Mouse (Mus musculus): ENCODE data around the gene Tango2. TPM values are rescaled to one million over a fixed set of nuclear protein-coding genes. Genes with fewer than 3 reads are reported as not detected.

The Tango2 gene
- polyA plus RNA-seq, 1 experiment from 2014 or later: 52.1 TPM

DNA sequence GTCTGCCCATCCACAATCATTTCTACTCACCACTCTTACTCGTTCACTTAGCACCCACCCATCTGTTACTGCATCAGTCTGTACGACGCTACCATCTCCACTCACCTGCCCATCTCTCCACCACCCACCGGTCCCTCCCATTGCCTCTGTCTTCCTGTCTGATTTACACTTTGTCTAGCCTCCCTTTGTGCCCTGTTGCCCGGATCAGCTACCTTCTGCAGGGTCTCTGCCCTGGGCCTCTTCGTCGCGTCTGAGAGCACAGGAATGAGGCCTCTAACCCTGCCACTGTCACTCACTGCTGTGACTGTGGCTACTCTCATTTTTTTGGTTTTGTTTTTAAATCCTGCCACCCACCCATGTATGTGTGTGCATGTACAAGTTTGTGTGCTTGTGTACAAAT is 36.8 kb upstream of the Tango2 start:
- H3K4me2 ChIP-seq (ENCODE audit: low read depth, low read length): no peak overlapping the region
- no peaks in the 10 kb centered on the region for H3K36me3 ChIP-seq (ENCODE audit: control insufficient read depth, insufficient read depth)
- H3K4me3 ChIP-seq (ENCODE audit: low read depth, low read length): no peak overlapping the region
- ATAC-seq (ENCODE audit: low read depth): no peak
- 86% methylated on average over 8 of the region's 8 CpGs for WGBS (ENCODE audit: insufficient replicate concordance)
- no peaks in the 10 kb centered on the region for H3K27me3 ChIP-seq (ENCODE audit: control insufficient read depth, insufficient read depth, low read depth, low read length)
- peaks cover 30% of the 10 kb centered on the region for H3K4me1 ChIP-seq (ENCODE audit: control insufficient read depth, low read depth, low read length)
- H3K9ac ChIP-seq (ENCODE audit: low read depth, low read length): no peak overlapping the region
- no peak overlapping the region for H3K27ac ChIP-seq (ENCODE audit: low read length)
- H3K9me3 ChIP-seq (replicated peaks; ENCODE audit: control insufficient read depth, low read length): no peaks in the 10 kb centered on the region

DNA sequence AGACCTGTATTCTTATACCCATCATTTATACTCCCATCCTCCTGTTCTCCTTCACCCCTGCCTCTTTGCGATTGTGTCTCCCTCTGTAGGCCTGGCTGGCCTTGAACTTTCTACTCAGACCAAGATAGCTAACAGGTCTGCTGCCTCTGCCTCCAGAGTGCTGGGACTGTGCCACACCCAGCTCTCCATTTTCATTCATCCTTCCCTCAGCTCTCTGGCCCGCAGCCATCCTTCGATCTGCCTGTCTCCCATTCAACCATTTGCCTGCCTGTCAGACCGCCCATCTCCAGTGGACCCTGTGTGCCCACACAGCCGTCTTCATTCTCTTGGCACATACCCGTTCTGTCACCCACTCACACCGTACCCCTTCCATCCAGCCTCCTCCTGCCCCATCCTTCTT is 36.3 kb upstream of the Tango2 start:
- ATAC-seq (ENCODE audit: low read depth): no peak
- 75% methylated on average over 7 of the region's 7 CpGs for WGBS (ENCODE audit: insufficient replicate concordance)
- Histone ChIP-seq H3K4me2 (ENCODE audit: low read depth, low read length) (no peak overlapping the region), H3K9me3 (replicated peaks; ENCODE audit: control insufficient read depth, low read length) (no peaks in the 10 kb centered on the region), H3K36me3 (ENCODE audit: control insufficient read depth, insufficient read depth) (no peaks in the 10 kb centered on the region), H3K27me3 (ENCODE audit: control insufficient read depth, insufficient read depth, low read depth, low read length) (no peaks in the 10 kb centered on the region), H3K27ac (ENCODE audit: low read length) (no peak overlapping the region), H3K4me1 (ENCODE audit: control insufficient read depth, low read depth, low read length) (peaks cover 28% of the 10 kb centered on the region), H3K9ac (ENCODE audit: low read depth, low read length) (no peak overlapping the region), H3K4me3 (ENCODE audit: low read depth, low read length) (no peak overlapping the region)

DNA sequence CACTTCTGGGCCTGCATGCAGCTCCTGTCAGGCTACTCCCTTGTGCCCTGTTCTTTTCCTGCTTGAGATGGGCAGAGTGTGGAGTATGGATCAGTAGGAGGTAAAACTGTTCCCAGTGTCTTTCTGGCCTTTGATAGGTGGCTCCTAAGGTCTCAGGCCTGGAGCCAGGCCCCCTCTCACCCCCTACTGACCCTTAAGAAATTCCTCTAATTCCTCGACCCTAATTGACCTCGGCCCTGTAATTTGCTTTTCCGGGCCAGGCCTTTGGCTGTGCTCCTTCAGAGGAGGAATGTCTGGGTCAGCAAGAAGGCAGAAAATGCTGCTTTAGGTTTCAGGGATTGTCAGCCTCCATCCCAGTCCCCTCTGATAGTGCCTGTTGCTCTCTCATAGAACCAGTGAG is 35.9 kb upstream of the Tango2 start:
- H3K9ac ChIP-seq (ENCODE audit: low read depth, low read length): no peak overlapping the region
- H3K4me3 ChIP-seq (ENCODE audit: low read depth, low read length): no peak overlapping the region
- H3K36me3 ChIP-seq (ENCODE audit: control insufficient read depth, insufficient read depth): no peaks in the 10 kb centered on the region
- H3K9me3 ChIP-seq (replicated peaks; ENCODE audit: control insufficient read depth, low read length): no peaks in the 10 kb centered on the region
- no peak overlapping the region for H3K4me2 ChIP-seq (ENCODE audit: low read depth, low read length)
- peaks cover 23% of the 10 kb centered on the region for H3K4me1 ChIP-seq (ENCODE audit: control insufficient read depth, low read depth, low read length)
- ATAC-seq (ENCODE audit: low read depth): no peak
- WGBS (ENCODE audit: insufficient replicate concordance): 61% methylated on average over 3 of the region's 3 CpGs
- H3K27me3 ChIP-seq (ENCODE audit: control insufficient read depth, insufficient read depth, low read depth, low read length): no peaks in the 10 kb centered on the region
- H3K27ac ChIP-seq (ENCODE audit: low read length): no peak overlapping the region

DNA sequence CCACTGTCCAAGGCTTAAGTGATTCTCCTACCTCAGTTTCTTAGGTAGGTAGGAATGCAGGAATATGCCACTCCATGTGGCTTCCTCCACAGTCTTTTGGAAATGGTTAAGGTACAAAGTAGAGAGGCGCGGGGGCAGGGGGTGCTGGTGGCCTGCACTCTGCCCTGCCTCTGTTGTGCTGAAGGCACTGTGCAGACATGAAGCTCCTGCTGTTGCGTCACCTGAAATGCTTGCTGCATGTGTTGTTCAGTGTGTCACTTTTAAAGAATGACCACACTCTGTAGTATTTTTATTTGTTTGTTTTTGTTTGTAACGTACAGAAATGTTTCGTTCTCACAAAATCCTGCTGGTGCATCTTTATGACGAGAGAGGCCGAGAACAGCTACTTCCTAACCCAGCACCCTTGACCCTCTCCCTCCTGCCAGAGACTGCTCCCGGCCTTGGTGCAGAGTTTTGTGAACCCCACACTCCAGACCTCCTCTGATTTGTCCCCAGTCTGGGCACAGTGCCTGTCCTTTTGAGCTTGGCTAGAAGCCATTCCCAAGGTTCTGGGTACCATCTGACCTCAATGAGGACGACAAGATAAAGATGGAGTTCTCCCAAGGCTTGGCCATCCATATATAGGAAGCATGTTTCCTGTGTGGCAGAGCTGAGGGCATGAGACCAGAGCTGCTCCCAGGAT is 35.3 kb upstream of the Tango2 start:
- no peaks in the 10 kb centered on the region for H3K27me3 ChIP-seq (ENCODE audit: control insufficient read depth, insufficient read depth, low read depth, low read length)
- no peak overlapping the region for H3K4me2 ChIP-seq (ENCODE audit: low read depth, low read length)
- no peak overlapping the region for H3K4me3 ChIP-seq (ENCODE audit: low read depth, low read length)
- no peaks in the 10 kb centered on the region for H3K9me3 ChIP-seq (replicated peaks; ENCODE audit: control insufficient read depth, low read length)
- H3K4me1 ChIP-seq (ENCODE audit: control insufficient read depth, low read depth, low read length): peaks cover 18% of the 10 kb centered on the region
- H3K27ac ChIP-seq (ENCODE audit: low read length): peak overlapping the region; percentile 27; the same call in 1 of the 2 replicates
- ATAC-seq (ENCODE audit: low read depth): peak; percentile 63
- H3K36me3 ChIP-seq (ENCODE audit: control insufficient read depth, insufficient read depth): no peaks in the 10 kb centered on the region
- 66% methylated on average over 9 of the region's 9 CpGs for WGBS (ENCODE audit: insufficient replicate concordance)
- H3K9ac ChIP-seq (ENCODE audit: low read depth, low read length): no peak overlapping the region

DNA sequence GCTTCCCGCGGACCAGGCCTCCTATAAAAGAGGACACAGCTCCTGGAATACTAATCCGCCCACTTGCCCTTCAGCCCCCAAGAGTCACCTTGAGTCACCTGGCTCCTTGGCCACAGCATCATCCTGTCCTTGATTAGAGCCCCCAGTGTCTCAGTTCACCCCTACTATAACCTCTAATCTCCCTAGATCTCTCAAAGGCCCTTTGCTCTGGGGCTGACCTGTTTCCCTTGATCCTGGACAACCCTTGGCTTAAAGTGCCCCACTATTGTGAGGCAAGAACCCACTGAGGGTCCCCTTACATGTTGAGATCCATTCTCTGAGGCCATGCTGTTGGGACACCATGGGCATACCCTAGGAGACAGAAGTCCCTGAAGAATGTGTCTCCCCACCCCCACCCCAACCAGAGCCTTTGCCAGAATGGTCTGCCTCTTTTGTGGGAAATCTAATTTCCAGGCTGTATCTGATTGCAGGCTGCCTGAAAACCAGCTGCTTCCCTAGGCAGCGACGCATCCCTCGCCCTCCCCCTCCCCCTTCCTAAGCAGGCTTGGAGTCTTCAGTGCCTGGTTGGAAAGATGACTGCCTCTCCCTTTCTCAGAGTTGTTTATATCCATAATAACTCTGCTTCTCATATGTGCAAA is 33.8 kb upstream of the Tango2 start:
- no peak overlapping the region for H3K9ac ChIP-seq (ENCODE audit: low read depth, low read length)
- no peaks in the 10 kb centered on the region for H3K9me3 ChIP-seq (replicated peaks; ENCODE audit: control insufficient read depth, low read length)
- H3K4me3 ChIP-seq (ENCODE audit: low read depth, low read length): no peak overlapping the region
- H3K27me3 ChIP-seq (ENCODE audit: control insufficient read depth, insufficient read depth, low read depth, low read length): no peaks in the 10 kb centered on the region
- no peak overlapping the region for H3K27ac ChIP-seq (ENCODE audit: low read length)
- 68% methylated on average over 6 of the region's 6 CpGs for WGBS (ENCODE audit: insufficient replicate concordance)
- H3K4me2 ChIP-seq (ENCODE audit: low read depth, low read length): no peak overlapping the region
- H3K36me3 ChIP-seq (ENCODE audit: control insufficient read depth, insufficient read depth): no peaks in the 10 kb centered on the region
- peaks cover 12% of the 10 kb centered on the region for H3K4me1 ChIP-seq (ENCODE audit: control insufficient read depth, low read depth, low read length)
- no peak for ATAC-seq (ENCODE audit: low read depth)

DNA sequence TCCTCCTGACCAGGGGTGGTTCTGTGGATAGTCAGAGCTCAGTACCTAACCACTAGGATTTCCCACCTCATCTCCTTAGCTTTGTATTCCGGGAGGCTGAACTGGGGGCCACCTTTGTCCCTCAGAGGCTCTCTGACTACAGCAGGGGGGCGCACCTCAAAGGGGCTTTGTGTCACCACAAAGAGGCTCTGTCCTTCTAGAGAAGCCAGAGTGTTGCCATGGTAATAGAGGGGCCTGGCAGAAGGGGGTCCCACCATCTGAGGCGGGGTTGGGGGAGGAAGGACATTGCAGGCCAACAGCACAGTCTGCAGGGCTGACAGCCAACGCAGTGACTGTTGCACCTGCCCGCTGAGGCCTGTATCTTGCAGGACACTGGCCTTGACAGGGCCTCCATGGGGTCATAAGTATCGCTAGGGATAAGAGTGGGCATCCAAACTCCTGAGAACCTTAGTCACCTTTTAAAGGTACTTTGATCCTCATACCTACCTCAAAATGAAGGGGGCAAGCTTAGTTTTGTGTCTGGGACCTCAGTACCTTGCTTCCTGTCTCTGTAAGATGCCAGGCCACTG is 32.7 kb upstream of the Tango2 start:
- WGBS (ENCODE audit: insufficient replicate concordance): 68% methylated on average over 6 of the region's 6 CpGs
- H3K36me3 ChIP-seq (ENCODE audit: control insufficient read depth, insufficient read depth): no peaks in the 10 kb centered on the region
- peaks cover 14% of the 10 kb centered on the region for H3K4me1 ChIP-seq (ENCODE audit: control insufficient read depth, low read depth, low read length)
- H3K9me3 ChIP-seq (replicated peaks; ENCODE audit: control insufficient read depth, low read length): no peaks in the 10 kb centered on the region
- H3K4me3 ChIP-seq (ENCODE audit: low read depth, low read length): no peak overlapping the region
- ATAC-seq (ENCODE audit: low read depth): no peak
- H3K4me2 ChIP-seq (ENCODE audit: low read depth, low read length): no peak overlapping the region
- no peak overlapping the region for H3K27ac ChIP-seq (ENCODE audit: low read length)
- no peak overlapping the region for H3K9ac ChIP-seq (ENCODE audit: low read depth, low read length)
- no peaks in the 10 kb centered on the region for H3K27me3 ChIP-seq (ENCODE audit: control insufficient read depth, insufficient read depth, low read depth, low read length)

DNA sequence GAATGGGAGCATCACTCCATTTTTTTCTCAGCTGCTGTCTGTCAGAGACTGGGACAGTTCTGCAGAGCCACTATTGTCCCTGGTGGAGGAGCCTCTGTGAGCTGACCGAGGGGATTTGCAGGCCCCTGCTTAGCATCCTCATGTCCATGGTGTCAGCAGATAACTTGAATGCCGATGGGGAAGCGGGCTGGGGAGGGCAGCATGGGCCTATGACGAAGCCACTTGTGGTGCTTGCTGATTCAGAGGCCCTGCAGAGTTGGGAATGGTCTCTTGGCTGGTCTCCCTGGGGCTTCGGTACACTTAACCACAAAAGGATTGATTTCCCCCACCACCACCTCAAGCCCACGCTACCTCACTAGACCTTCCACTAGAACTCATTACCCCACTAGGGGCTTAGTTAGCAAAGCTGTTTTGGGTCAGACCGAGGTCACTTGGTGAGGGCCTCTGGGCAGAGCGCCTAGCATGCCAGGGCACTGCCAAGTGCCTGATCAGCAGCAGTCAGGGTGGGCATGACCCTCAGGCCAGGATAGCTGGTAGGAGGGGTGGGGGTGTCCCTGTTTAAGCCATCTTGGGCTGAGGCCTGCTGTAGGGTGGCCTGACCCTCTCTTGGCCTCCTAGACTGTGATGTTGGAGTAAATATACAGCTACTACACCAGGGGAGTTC is 31.6 kb upstream of the Tango2 start:
- Histone ChIP-seq H3K36me3 (ENCODE audit: control insufficient read depth, insufficient read depth) (no peaks in the 10 kb centered on the region), H3K27ac (ENCODE audit: low read length) (no peak overlapping the region), H3K4me3 (ENCODE audit: low read depth, low read length) (no peak overlapping the region), H3K4me2 (ENCODE audit: low read depth, low read length) (no peak overlapping the region), H3K9me3 (replicated peaks; ENCODE audit: control insufficient read depth, low read length) (no peaks in the 10 kb centered on the region), H3K4me1 (ENCODE audit: control insufficient read depth, low read depth, low read length) (peaks cover 14% of the 10 kb centered on the region), H3K9ac (ENCODE audit: low read depth, low read length) (no peak overlapping the region; the same call in 1 of the 2 replicates), H3K27me3 (ENCODE audit: control insufficient read depth, insufficient read depth, low read depth, low read length) (no peaks in the 10 kb centered on the region)
- ATAC-seq (ENCODE audit: low read depth): no peak
- WGBS (ENCODE audit: insufficient replicate concordance): 66% methylated on average over 8 of the region's 8 CpGs

DNA sequence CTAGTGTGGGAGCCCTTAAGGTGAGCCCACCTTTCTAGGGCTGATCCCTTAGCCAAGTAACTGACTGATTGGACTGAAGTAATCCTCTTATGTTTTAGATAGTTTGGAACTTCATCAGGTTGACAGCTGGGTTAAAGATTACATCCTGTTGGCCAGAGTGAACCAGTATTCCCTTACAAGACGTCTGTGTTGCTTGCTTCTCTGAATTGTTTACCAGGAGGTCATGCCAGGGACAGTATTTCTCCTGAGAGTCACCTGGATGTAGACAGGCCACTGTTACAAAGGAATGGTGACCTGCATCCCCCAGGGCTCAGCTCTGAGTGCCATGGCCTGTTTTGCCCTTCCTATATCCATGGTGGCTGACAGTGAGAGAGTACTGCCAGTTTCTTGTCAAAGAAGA is 30.6 kb upstream of the Tango2 start:
- WGBS (ENCODE audit: insufficient replicate concordance): 32% methylated on average over 1 of the region's 1 CpGs
- Histone ChIP-seq H3K9ac (ENCODE audit: low read depth, low read length) (no peak overlapping the region), H3K9me3 (replicated peaks; ENCODE audit: control insufficient read depth, low read length) (no peaks in the 10 kb centered on the region), H3K27ac (ENCODE audit: low read length) (no peak overlapping the region), H3K4me2 (ENCODE audit: low read depth, low read length) (no peak overlapping the region), H3K27me3 (ENCODE audit: control insufficient read depth, insufficient read depth, low read depth, low read length) (no peaks in the 10 kb centered on the region), H3K4me1 (ENCODE audit: control insufficient read depth, low read depth, low read length) (peaks cover 14% of the 10 kb centered on the region), H3K36me3 (ENCODE audit: control insufficient read depth, insufficient read depth) (no peaks in the 10 kb centered on the region), H3K4me3 (ENCODE audit: low read depth, low read length) (no peak overlapping the region)
- no peak for ATAC-seq (ENCODE audit: low read depth)

DNA sequence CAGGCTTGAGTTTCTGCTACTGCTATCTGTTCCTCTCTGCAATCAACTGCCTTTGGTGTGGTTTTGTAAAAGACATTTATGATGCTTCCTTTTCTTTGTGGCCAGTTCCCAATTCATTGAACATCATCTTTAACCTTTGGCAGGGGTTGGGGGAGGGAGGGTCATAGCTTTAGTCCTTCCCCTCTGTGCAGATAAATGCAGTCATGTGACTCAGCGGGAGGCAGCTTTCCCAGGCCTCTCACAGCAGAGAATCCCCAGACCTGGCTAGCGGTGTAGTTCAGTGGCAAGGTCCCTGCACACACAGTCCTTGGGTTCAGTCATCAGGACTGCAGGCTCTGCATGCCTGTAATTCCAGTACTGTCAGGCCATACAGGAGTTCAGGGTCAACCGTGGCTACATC is 29.3 kb upstream of the Tango2 start:
- Histone ChIP-seq H3K36me3 (ENCODE audit: control insufficient read depth, insufficient read depth) (no peaks in the 10 kb centered on the region), H3K4me2 (ENCODE audit: low read depth, low read length) (no peak overlapping the region), H3K27me3 (ENCODE audit: control insufficient read depth, insufficient read depth, low read depth, low read length) (no peaks in the 10 kb centered on the region), H3K4me3 (ENCODE audit: low read depth, low read length) (no peak overlapping the region), H3K9me3 (replicated peaks; ENCODE audit: control insufficient read depth, low read length) (no peaks in the 10 kb centered on the region), H3K4me1 (ENCODE audit: control insufficient read depth, low read depth, low read length) (peaks cover 14% of the 10 kb centered on the region), H3K9ac (ENCODE audit: low read depth, low read length) (no peak overlapping the region), H3K27ac (ENCODE audit: low read length) (no peak overlapping the region)
- ATAC-seq (ENCODE audit: low read depth): peak; percentile 75
- WGBS (ENCODE audit: insufficient replicate concordance): 32% methylated on average over 3 of the region's 3 CpGs

All from liver, embryonic 16.5 days (tissue).